Mouse (Mus musculus): Measurements from ENCODE around the gene Egr2.

The Egr2 gene

GRCm38 (mm10) chr10:67535256-67535655 is at the start of gene Egr2:
Gene Egr2, plus strand, starts transcription at chr10:67535475.
- no peak for DNase-seq

- DNase-seq, result peak; percentile 59
Observed at GRCm38 (mm10) chr10:67487496-67487895, 47.8 kb upstream of the Egr2 start.

- no peak for DNase-seq
Observed at GRCm38 (mm10) chr10:67489836-67490235, 45.4 kb upstream of the Egr2 start.

- DNase-seq, result no peak
Observed at GRCm38 (mm10) chr10:67490632-67491031, 44.6 kb upstream of the Egr2 start.

GRCm38 (mm10) chr10:67492161-67492571 is 43.1 kb upstream of the Egr2 start:
- DNase-seq, result peak; percentile 49

- DNase-seq, result no peak
Observed at GRCm38 (mm10) chr10:67493556-67493955, 41.7 kb upstream of the Egr2 start.

GRCm38 (mm10) chr10:67497144-67497892 is 38.0 kb upstream of the Egr2 start:
- DNase-seq, result no peak

- DNase-seq, result no peak
Observed at GRCm38 (mm10) chr10:67497951-67498350, 37.3 kb upstream of the Egr2 start.

GRCm38 (mm10) chr10:67503320-67503995 is 31.8 kb upstream of the Egr2 start:
- no peak for DNase-seq

GRCm38 (mm10) chr10:67504046-67504445 is 31.2 kb upstream of the Egr2 start:
- DNase-seq, result no peak

GRCm38 (mm10) chr10:67505248-67505647 is 30.0 kb upstream of the Egr2 start:
- DNase-seq, result no peak

GRCm38 (mm10) chr10:67512211-67512610 is 23.1 kb upstream of the Egr2 start:
- no peak for DNase-seq

- DNase-seq, result no peak
Observed at GRCm38 (mm10) chr10:67512871-67513270, 22.4 kb upstream of the Egr2 start.

GRCm38 (mm10) chr10:67518733-67519132 is 16.5 kb upstream of the Egr2 start:
- DNase-seq, result no peak

- no peak for DNase-seq
Observed at GRCm38 (mm10) chr10:67524130-67524529, 11.1 kb upstream of the Egr2 start.

- DNase-seq, result no peak
Observed at GRCm38 (mm10) chr10:67524694-67525093, 10.6 kb upstream of the Egr2 start.

- no peak for DNase-seq
Observed at GRCm38 (mm10) chr10:67526435-67526834, 8.8 kb upstream of the Egr2 start.

GRCm38 (mm10) chr10:67529769-67530168 is 5.5 kb upstream of the Egr2 start:
- no peak for DNase-seq

GRCm38 (mm10) chr10:67535972-67536371 is 697 bp downstream of the Egr2 start:
- DNase-seq, result peak; percentile 63

GRCm38 (mm10) chr10:67536621-67537141 is 1.4 kb downstream of the Egr2 start:
- DNase-seq, result peak; percentile 62

- peak; percentile 94 for DNase-seq
Observed at GRCm38 (mm10) chr10:67537151-67537994, 2.1 kb downstream of the Egr2 start.

- no peak for DNase-seq
Observed at GRCm38 (mm10) chr10:67538106-67538505, 2.8 kb downstream of the Egr2 start.

Measured in layer of hippocampus, adult 9-11 months (tissue).